In genomic region chr9:57650786-57651311, GRCm38 (mm10) we compare ENCODE assay signal across 8 mouse cellular contexts. TPM values are rescaled to one million over a fixed set of nuclear protein-coding genes. Genes with fewer than 3 reads are reported as not detected.
A peak's percentile ranks its signal among the peaks of the same experiment; 100 is the strongest.
DNase-seq lines count a peak whose midpoint lies in the region; ATAC-seq and TF ChIP-seq lines count a peak whose summit lies in the region.
"Had no signal": no experiment of that assay in that cellular context is flagged by ENCODE, and none has a peak within 500 bp of the region (broad histone marks: within the 10 kb centered on the region; RNA-seq: fewer than 3 reads in every experiment).

No protein-coding gene starts in this region.

- TF ChIP-seq CTCF in layer of hippocampus, adult 2 months (conservative IDR thresholded peaks at IDR 0.05): no peak
- no peak for TF ChIP-seq CTCF in bone marrow macrophage, adult 2 months (IDR thresholded peaks at IDR 0.05; ENCODE audit: low read depth, low read length)
- no peak for TF ChIP-seq CTCF in olfactory bulb, adult 2 months (IDR thresholded peaks at IDR 0.05; ENCODE audit: insufficient read depth, low read depth, low read length)

- 50% methylated on average over 6 of the region's 6 CpGs for WGBS in olfactory bulb, adult 2 months

- no peak overlapping the region for H3K4me3 ChIP-seq in layer of hippocampus, adult 2 months
- H3K4me3 ChIP-seq in bone marrow macrophage, adult 2 months (ENCODE audit: insufficient read depth, low read length): peak overlapping the region; percentile 48
- H3K4me3 ChIP-seq in olfactory bulb, adult 2 months (ENCODE audit: insufficient read depth, low read depth, low read length): no peak overlapping the region
- H3K4me3 ChIP-seq: embryonic facial prominence, embryonic 12.5 days had no signal

- no peak for DNase-seq in layer of hippocampus, adult 2 months (ENCODE audit: low spot score in 2 of 2)
- no peak for DNase-seq in layer of hippocampus, postnatal 25 days (ENCODE audit: extremely low spot score in 1 of 2, low spot score in 1 of 2)
- DNase-seq in testis, postnatal 10 days (ENCODE audit: low spot score): no peak
- DNase-seq in adrenal gland, postnatal 4 days (ENCODE audit: low spot score in 2 of 2): no peak

- H3K4me1 ChIP-seq in bone marrow macrophage, adult 2 months (ENCODE audit: control insufficient read depth, insufficient read depth, low read length): peaks cover 48% of the 10 kb centered on the region
- H3K4me1 ChIP-seq in olfactory bulb, adult 2 months (ENCODE audit: control insufficient read depth, insufficient read depth, low read length): peaks cover 19% of the 10 kb centered on the region

- ATAC-seq in inflammation-experienced regulatory T-cells, adult 6 months: peak; percentile 54

- TF ChIP-seq POLR2A in bone marrow macrophage, adult 2 months (IDR thresholded peaks at IDR 0.05; ENCODE audit: borderline replicate concordance, low read depth, low read length): no peak
- TF ChIP-seq POLR2A in olfactory bulb, adult 2 months (IDR thresholded peaks at IDR 0.05; ENCODE audit: insufficient read depth, low read depth, low read length): no peak

- peak overlapping the region; percentile 59; the same call in 1 of the 2 replicates for H3K27ac ChIP-seq in layer of hippocampus, adult 2 months
- peak overlapping the region; percentile 91 for H3K27ac ChIP-seq in bone marrow macrophage, adult 2 months (ENCODE audit: insufficient read depth, low read depth, low read length)
- H3K27ac ChIP-seq in olfactory bulb, adult 2 months (ENCODE audit: insufficient read depth, low read depth, low read length): peak overlapping the region; percentile 9; the same call in 1 of the 2 replicates
- H3K27ac ChIP-seq: embryonic facial prominence, embryonic 12.5 days had no signal

RNA-seq across cellular contexts. Expression of gene Csk, which starts 2.6 kb away (rescaled TPM):
- total RNA-seq in layer of hippocampus, adult 2 months (2021): 10 to 100 TPM; 34.7 to 37.5 TPM
- 10 to 100 TPM; 37.5 to 37.9 TPM for total RNA-seq in layer of hippocampus, postnatal 25 days (2021)
- 125 and 126 TPM in 2 replicates for polyA plus RNA-seq in bone marrow macrophage, adult 2 months (2012; ENCODE audit: insufficient read depth, insufficient read length, missing spikeins)
- polyA plus RNA-seq in inflammation-experienced regulatory T-cells, adult 6 months (2017; shearing (Covaris generic)): 100 to 1,000 TPM; 113 to 133 (median 122) TPM
- polyA plus RNA-seq in olfactory bulb, adult 2 months (2012; ENCODE audit: insufficient read depth, insufficient read length, low replicate concordance, missing spikeins): not detected in 2 replicates
- 10 to 100 TPM; 91.3 to 92.4 TPM for total RNA-seq in adrenal gland, postnatal 4 days (2021)

RNA-seq across cellular contexts. Expression of gene Lman1l, which starts 30.3 kb away (rescaled TPM):
- not detected for total RNA-seq in layer of hippocampus, adult 2 months (2021)
- total RNA-seq in layer of hippocampus, postnatal 25 days (2021): not detected
- polyA plus RNA-seq in bone marrow macrophage, adult 2 months (2012; ENCODE audit: insufficient read depth, insufficient read length, missing spikeins): not detected in 2 replicates
- under 1 TPM; 0.23 to 0.97 (median 0.40) TPM for polyA plus RNA-seq in inflammation-experienced regulatory T-cells, adult 6 months (2017; shearing (Covaris generic))
- polyA plus RNA-seq in olfactory bulb, adult 2 months (2012; ENCODE audit: insufficient read depth, insufficient read length, low replicate concordance, missing spikeins): not detected in 2 replicates
- total RNA-seq in adrenal gland, postnatal 4 days (2021): not detected
- polyA plus RNA-seq: embryonic facial prominence, embryonic 12.5 days had no signal

RNA-seq across cellular contexts. Expression of gene Cyp1a2, which starts 32.7 kb away (rescaled TPM):
- not detected for total RNA-seq in layer of hippocampus, adult 2 months (2021)
- total RNA-seq in layer of hippocampus, postnatal 25 days (2021): not detected
- polyA plus RNA-seq in bone marrow macrophage, adult 2 months (2012; ENCODE audit: insufficient read depth, insufficient read length, missing spikeins): not detected in 2 replicates
- polyA plus RNA-seq in inflammation-experienced regulatory T-cells, adult 6 months (2017; shearing (Covaris generic)): not detected
- not detected in 2 replicates for polyA plus RNA-seq in olfactory bulb, adult 2 months (2012; ENCODE audit: insufficient read depth, insufficient read length, low replicate concordance, missing spikeins)
- 1 to 10 TPM in 1 of 2 experiments, not detected in 1; 8.7 TPM for total RNA-seq in adrenal gland, postnatal 4 days (2021)
- polyA plus RNA-seq: embryonic facial prominence, embryonic 12.5 days had no signal

RNA-seq across cellular contexts. Expression of gene Cyp1a1, which starts 36.9 kb away (rescaled TPM):
- total RNA-seq in layer of hippocampus, adult 2 months (2021): under 1 TPM in 1 of 2 experiments, not detected in 1; 0.12 TPM
- total RNA-seq in layer of hippocampus, postnatal 25 days (2021): under 1 TPM; 0.12 to 0.14 TPM
- polyA plus RNA-seq in bone marrow macrophage, adult 2 months (2012; ENCODE audit: insufficient read depth, insufficient read length, missing spikeins): not detected in 2 replicates
- polyA plus RNA-seq in inflammation-experienced regulatory T-cells, adult 6 months (2017; shearing (Covaris generic)): under 1 TPM in 2 of 3 experiments, not detected in 1; 0.21 TPM
- not detected in 2 replicates for polyA plus RNA-seq in olfactory bulb, adult 2 months (2012; ENCODE audit: insufficient read depth, insufficient read length, low replicate concordance, missing spikeins)
- total RNA-seq in adrenal gland, postnatal 4 days (2021): under 1 TPM in 1 of 2 experiments, not detected in 1; 0.31 TPM
- polyA plus RNA-seq: embryonic facial prominence, embryonic 12.5 days had no signal

RNA-seq across cellular contexts. Expression of gene Cplx3, which starts 44.8 kb away (rescaled TPM):
- total RNA-seq in layer of hippocampus, adult 2 months (2021): 1 to 10 TPM; 3.7 to 5.9 TPM
- total RNA-seq in layer of hippocampus, postnatal 25 days (2021): 1 to 10 TPM; 2.7 to 3.0 TPM
- polyA plus RNA-seq in bone marrow macrophage, adult 2 months (2012; ENCODE audit: insufficient read depth, insufficient read length, missing spikeins): not detected in 2 replicates
- polyA plus RNA-seq in inflammation-experienced regulatory T-cells, adult 6 months (2017; shearing (Covaris generic)): not detected
- polyA plus RNA-seq in olfactory bulb, adult 2 months (2012; ENCODE audit: insufficient read depth, insufficient read length, low replicate concordance, missing spikeins): not detected in 2 replicates
- total RNA-seq in adrenal gland, postnatal 4 days (2021): not detected

Comparison
In these comparisons a context has a peak if more than half of its experiments do, and no peak if none do; other contexts are left out.
1. H3K27ac ChIP-seq: peak in every context shown above with its lines; median percentile 91 in bone marrow macrophage, adult 2 months; 59 in layer of hippocampus, adult 2 months; 9 in olfactory bulb, adult 2 months.